Mouse (Mus musculus): ENCODE measurements around the gene Dpm3.

DNA sequence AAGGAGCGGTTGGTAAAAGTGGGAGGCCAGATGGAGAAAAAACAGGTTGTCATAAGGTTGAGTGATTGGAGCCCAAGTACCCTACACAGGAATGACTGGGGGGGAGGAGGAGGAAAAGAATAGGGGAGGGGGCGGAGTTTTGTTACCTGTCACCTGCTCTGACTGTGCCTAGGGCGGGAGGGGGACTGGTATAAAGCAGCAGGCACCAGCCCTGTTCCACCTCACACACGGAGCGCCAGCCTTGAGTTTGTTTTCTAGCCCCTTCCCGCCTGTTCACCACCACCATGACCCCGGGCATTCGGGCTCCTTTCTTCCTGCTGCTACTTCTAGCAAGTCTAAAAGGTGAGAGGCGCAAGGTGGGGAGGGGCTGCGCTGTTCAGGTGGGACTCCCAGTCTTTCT, 30.3 kb upstream of the Dpm3 start, which contains the start of gene Muc1:
- TF ChIP-seq TAL1 (IDR thresholded peaks at IDR 0.05; ENCODE audit: low read length) (no peak), GATA1 (IDR thresholded peaks at IDR 0.05; ENCODE audit: low read length) (no peak)
